Mouse (Mus musculus) cortical plate, adult 2 months (tissue): ENCODE results near the gene Hexb. TPM values are rescaled to one million over a fixed set of nuclear protein-coding genes. Genes with fewer than 3 reads are reported as not detected.

Source experiments
- H3K27ac ChIP-seq: fragments of 200-500 bp; 2 replicates; pipeline ENCODE4 v1.5.1; 2012; ENCODE audit warnings: low read length, control low read depth, inconsistent platforms; ENCODE audit not compliant: insufficient read depth
- H3K4me1 ChIP-seq: fragments of 200-500 bp; 2 replicates; pipeline ENCODE4 v1.6.1; 2011; ENCODE audit warnings: low read length; ENCODE audit not compliant: control insufficient read depth, insufficient read depth
- H3K4me3 ChIP-seq: fragments of 200-500 bp; 2 replicates; pipeline ENCODE4 v1.5.1; 2011; ENCODE audit warnings: mild to moderate bottlenecking, low read length, control low read depth; ENCODE audit not compliant: insufficient read depth
- CTCF ChIP-seq: fragments of 200-500 bp; IDR thresholded peaks from 2 replicates; pipeline ENCODE4 v1.5.1; 2011; ENCODE audit warnings: mild to moderate bottlenecking, control low read depth, low read length; ENCODE audit not compliant: insufficient read depth; ENCODE audit errors: extremely low read depth
- POLR2A ChIP-seq: fragments of 200-500 bp; IDR thresholded peaks from 2 replicates; pipeline ENCODE4 v1.6.1; 2011; ENCODE audit warnings: mild to moderate bottlenecking, low read length, control low read depth; ENCODE audit not compliant: insufficient read depth; ENCODE audit errors: extremely low read depth
- polyA plus RNA-seq: library from polyadenylated mRNA; depleted of rRNA; stranded (reverse); fragments of >200 nt; gene quantifications from 2 replicates; pipeline ENCODE4 v1.2.3, GENCODE M21; 2012

Hexb gene
- polyA plus RNA-seq, 1 experiment: 160 TPM

- peak overlapping the region; percentile 97 for H3K27ac ChIP-seq
- H3K4me3 ChIP-seq: peak overlapping the region; percentile 97
- no peaks in the 10 kb centered on the region for H3K4me1 ChIP-seq
- TF ChIP-seq CTCF (peak; percentile 35), POLR2A (peak; percentile 59)
Observed at GRCm38 (mm10) chr13:97240279-97240964, 42.3 kb upstream of the Hexb start.

- Histone ChIP-seq H3K4me1 (no peaks in the 10 kb centered on the region), H3K27ac (peak overlapping the region; percentile 45), H3K4me3 (peak overlapping the region; percentile 97)
- peak; percentile 68 for TF ChIP-seq CTCF
- TF ChIP-seq POLR2A: 0 out of 2 replicates have a peak, but pooled peaks have one; percentile 17
Observed at GRCm38 (mm10) chr13:97239343-97240180, 41.4 kb upstream of the Hexb start.

- H3K4me3 ChIP-seq: no peak overlapping the region
- no peaks in the 10 kb centered on the region for H3K4me1 ChIP-seq
- no peak overlapping the region for H3K27ac ChIP-seq
- TF ChIP-seq POLR2A (no peak), CTCF (no peak)
Observed at GRCm38 (mm10) chr13:97238181-97238981, 40.2 kb upstream of the Hexb start.

- no peak overlapping the region for H3K27ac ChIP-seq
- no peak overlapping the region for H3K4me3 ChIP-seq
- no peak for TF ChIP-seq CTCF
- no peak for TF ChIP-seq POLR2A
- H3K4me1 ChIP-seq: no peaks in the 10 kb centered on the region
Observed at GRCm38 (mm10) chr13:97237700-97238099, 39.5 kb upstream of the Hexb start.

GRCm38 (mm10) chr13:97235911-97236310, 37.8 kb upstream of the Hexb start:
- TF ChIP-seq CTCF (no peak), POLR2A (no peak)
- no peaks in the 10 kb centered on the region for H3K4me1 ChIP-seq
- H3K4me3 ChIP-seq: no peak overlapping the region
- H3K27ac ChIP-seq: no peak overlapping the region

- Histone ChIP-seq H3K27ac (no peak overlapping the region), H3K4me3 (peak overlapping the region; percentile 32; the same call in 1 of the 2 replicates), H3K4me1 (no peaks in the 10 kb centered on the region)
- TF ChIP-seq POLR2A (no peak), CTCF (peak; percentile 84)
Observed at GRCm38 (mm10) chr13:97234785-97235417, 36.7 kb upstream of the Hexb start.

- TF ChIP-seq CTCF (no peak), POLR2A (no peak)
- Histone ChIP-seq H3K27ac (no peak overlapping the region), H3K4me1 (no peaks in the 10 kb centered on the region), H3K4me3 (no peak overlapping the region)
Observed at GRCm38 (mm10) chr13:97233092-97233491, 34.9 kb upstream of the Hexb start.

GRCm38 (mm10) chr13:97230101-97230500, 31.9 kb upstream of the Hexb start:
- H3K4me1 ChIP-seq: no peaks in the 10 kb centered on the region; the same call in 1 of the 2 replicates
- no peak overlapping the region for H3K4me3 ChIP-seq
- H3K27ac ChIP-seq: no peak overlapping the region
- TF ChIP-seq POLR2A (no peak), CTCF (no peak)

- no peak for TF ChIP-seq POLR2A
- no peak for TF ChIP-seq CTCF
- Histone ChIP-seq H3K4me1 (no peaks in the 10 kb centered on the region; the same call in 1 of the 2 replicates), H3K27ac (no peak overlapping the region), H3K4me3 (no peak overlapping the region)
Observed at GRCm38 (mm10) chr13:97227795-97228194, 29.6 kb upstream of the Hexb start.
